Mouse (Mus musculus): Measurements from ENCODE around the gene Sptbn4.
A peak's percentile ranks its signal among the peaks of the same experiment; 100 is the strongest.

The Sptbn4 gene

DNA sequence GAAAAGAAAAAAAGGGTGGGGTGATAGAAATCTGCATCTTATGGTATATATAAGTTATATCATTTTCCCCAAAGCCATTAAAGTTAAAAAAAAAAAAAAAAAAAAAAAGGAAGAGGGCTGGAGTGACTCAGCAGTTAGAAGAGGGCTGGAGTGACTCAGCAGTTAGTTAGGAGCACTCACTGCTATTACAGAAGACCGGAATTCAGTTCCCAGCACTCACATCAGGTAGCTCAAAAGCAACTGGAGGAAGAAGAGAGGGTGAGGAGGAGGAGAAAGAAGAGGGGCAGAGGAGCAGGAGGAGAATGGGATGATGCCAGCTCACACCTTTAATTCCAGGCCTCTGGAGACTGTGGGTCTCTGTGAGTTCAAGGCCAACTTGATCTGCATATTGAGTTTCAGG lies 64.3 kb downstream of the Sptbn4 start:
- DNase-seq (ENCODE audit: low spot score), result no peak

DNA sequence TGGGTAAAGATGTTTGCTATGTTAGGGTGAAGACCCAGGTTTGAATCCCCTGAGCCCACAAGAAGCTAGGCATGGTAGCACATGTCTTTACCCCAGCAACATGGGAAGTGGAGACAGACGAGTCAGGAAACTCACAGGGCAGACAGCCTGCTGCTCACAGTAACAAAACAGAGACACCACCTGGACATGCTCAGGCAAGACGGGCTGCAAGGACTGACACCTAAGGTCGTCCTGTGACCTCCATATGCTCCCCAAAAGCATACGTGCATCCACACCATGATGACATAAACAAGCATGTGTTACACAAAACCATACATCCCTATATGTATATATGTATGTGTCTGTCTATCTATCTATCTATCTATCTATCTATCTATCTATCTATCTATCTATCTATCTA lies 65.9 kb downstream of the Sptbn4 start:
- no peak for DNase-seq (ENCODE audit: low spot score)

DNA sequence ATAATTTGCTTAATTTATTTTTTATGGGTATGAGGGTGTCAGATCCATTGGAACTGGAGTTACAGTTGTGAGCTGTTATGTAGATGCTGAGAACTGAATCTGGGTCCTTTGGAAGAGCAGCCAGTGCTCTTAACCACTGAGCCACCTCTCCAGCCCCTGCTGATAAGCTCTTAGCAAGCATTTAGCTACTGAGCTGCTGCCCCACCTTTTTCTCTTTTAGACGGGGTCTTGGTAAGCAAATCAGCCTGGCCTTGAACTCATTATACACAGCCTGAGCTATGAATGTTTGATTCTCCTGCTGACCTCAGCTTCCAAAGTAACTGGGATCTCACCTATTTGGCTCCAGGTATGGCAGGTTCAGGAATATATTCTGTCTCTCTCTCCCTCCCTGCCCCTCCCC lies 66.5 kb downstream of the Sptbn4 start:
- DNase-seq (ENCODE audit: low spot score), result no peak

DNA sequence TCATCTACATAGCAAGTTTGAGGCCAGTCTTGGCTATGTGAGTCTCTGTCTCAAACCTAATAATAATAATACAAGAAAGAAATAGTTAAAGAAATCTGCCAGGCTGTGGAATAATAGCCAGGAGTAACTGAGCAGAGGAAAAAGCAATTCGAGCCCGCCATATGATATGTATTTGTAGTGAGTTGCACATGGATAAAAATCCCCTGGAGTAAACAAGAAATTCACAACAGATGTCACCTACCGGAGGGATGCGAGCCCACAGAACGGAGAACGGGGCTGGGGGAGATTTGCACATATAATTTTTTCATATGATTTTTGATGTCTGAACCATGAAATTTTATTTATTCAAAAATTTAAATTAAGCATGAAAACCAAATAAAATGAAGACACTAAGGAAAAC lies 67.7 kb downstream of the Sptbn4 start:
- DNase-seq (ENCODE audit: low spot score), result no peak

DNA sequence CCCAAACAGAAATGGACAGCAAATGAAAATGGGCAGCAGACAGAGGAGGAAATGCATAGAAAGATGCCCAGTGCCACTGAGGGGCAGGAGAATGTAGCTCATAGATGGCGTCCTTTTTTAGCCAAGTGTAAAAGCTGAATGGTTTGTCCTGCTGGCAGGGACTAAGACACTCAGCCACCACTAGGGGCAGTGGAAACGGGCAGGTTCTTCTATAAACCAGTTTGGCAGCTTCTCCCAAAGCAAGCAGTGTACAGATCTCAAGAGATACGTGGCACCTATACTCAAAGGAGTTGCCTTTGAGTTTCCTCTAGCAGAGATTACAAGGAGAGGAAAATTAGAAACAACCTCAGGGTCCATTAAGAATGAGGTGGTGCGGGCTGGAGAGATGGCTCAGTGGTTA lies 69.1 kb downstream of the Sptbn4 start:
- DNase-seq (ENCODE audit: low spot score), result no peak

DNA sequence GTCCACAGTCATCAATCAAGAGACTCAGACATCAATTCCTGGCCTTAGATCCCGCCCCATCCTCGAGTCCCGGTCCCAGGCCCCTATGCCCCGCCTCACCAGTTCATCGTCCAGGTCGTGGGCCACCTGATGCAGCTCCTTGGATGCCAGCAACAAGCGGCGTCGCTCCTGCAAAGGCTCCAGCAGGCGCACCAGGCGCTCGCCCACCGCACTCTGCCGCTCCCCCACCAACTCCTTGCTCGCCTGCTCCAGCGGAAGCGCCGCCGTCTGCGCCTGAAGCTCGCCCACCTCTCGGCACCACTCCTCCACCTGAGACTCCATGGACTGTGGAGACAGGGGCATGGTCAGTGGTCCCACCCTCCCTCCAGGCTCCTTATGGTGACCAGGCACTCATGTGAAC lies 72.2 kb downstream of the Sptbn4 start:
- no peak for DNase-seq (ENCODE audit: low spot score)

DNA sequence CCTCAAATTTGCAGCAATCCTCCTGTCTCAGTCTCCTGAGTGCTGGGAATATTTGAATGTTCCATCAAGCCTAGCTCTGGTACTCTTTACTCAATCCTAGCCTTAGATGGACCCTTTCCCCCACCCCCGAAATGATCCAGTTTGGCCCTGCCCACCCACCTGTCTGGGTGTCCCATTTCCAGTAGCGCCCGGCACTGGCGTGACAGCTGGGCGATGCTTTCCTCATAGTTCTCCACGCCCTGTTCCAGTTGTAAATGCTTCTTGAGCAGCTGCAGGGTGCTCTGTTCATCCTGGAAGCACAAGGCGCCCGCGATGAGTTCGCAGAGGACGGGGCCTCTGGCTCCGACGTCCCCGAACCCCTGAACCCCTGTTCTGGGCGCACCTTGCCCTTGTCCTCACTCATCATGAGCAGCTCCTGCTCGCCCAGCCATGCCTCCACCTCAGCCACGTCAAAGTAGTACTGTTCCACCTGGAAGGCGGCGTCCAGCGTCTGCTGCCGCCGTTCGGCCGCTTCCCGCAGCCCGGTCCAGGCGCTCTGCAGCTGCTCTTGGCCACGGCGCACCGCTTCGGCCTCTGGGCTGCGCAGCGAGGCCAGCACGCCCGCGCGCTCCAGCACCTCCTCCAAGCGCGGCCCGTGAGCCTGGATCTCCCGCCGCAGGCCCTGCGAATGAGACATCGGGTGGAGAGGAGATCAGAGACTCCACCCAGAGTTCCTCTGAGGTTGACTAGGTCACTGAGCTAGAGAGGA lies 75.6 kb downstream of the Sptbn4 start:
- DNase-seq (ENCODE audit: low spot score), result no peak

DNA sequence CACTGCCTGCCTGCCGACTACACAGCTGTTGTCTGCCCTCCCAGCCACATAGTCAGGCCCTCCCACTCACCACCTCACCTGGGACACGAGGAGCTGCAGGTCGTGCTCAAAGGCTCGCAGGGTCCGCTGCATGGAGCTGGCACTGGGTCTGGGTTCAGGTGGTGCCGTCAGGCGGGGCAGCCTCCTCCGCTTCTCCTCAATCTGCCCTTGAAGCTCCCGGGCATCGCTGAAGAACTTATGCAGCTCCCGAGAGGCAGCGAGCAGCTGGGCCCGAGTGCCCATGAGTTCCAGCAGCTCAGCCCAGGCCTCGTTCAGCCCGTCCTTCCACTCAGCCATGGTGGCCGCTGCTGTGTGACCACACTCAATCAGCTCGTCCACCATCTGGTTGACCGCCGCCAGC lies 78.4 kb downstream of the Sptbn4 start:
- DNase-seq (ENCODE audit: low spot score), result no peak

DNA sequence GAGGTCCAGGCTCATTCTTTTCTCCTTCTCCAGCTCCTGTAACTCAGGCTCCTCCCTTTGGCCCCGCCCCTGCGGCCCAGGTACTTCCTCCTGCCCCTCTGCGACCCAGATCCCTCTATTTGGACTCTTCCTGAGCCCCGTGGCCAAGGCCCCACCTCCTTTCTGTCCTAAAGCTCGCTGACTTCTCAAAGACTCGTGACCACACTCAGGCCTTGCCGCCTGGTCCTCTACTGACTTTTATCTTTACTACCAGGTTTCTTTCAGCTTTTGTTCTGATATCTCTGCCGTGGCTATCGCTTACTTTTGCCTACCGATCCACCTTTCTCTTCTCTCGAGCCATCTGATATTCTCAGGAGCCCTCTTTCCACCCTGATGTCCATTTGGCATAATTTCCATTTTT lies 79.5 kb downstream of the Sptbn4 start:
- no peak for DNase-seq (ENCODE audit: low spot score)

DNA sequence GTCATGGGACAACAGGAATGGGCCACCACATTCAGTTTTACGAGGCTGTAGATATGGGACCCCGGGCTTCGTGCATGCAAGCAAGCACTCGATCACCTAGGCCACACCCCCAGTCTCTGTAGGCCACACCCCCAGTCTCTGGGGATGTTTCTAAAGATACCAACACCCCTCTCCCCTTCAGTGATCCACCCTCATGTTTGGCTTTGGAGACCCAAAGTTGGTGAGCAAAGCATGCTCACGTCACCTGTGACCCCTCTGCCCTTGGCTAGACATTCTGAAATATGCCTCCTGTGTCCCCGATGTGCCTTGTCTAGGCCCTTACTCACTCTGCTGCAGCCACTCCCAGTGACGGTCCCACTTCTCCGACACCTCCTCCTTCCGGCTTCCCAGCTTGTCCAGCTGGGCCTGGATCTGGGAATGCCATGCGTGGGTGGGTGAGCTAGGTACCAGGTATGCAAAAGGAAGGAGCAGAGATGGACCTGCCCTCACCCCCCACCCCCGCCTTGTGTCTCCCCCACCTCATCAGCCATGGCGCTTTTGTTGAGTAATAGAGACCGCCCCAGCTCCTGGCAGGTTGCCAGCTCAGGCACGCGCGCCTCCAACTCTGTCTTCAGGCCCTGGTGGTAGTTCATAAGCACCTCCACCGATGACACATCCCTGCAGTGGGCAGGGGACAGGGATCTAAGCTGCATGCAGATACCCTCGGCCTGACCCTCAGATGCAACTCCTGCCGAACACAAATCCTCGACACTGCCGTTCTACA lies 81.2 kb downstream of the Sptbn4 start:
- no peak for DNase-seq (ENCODE audit: low spot score)

DNA sequence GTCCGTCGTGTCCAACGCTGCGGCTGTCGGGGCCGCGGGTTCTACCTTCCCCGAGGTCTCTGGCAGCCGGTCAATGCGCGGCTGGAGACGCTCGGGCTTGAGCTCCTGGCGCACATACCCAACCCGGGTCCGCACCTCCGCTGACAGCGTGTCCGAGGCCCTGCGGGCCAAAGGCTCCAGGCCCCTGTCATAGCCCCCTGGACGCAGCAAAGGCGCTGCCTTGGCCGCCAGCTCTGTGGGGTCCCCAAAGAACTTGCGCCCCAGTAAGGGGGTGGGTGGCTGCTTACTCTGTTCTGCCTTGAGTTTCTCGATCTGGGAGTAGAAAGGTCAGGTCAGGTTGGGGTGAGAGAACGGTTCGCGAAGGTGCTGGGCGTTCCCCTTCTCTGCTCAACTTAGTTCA lies 83.1 kb downstream of the Sptbn4 start:
- no peak for DNase-seq (ENCODE audit: low spot score)

DNA sequence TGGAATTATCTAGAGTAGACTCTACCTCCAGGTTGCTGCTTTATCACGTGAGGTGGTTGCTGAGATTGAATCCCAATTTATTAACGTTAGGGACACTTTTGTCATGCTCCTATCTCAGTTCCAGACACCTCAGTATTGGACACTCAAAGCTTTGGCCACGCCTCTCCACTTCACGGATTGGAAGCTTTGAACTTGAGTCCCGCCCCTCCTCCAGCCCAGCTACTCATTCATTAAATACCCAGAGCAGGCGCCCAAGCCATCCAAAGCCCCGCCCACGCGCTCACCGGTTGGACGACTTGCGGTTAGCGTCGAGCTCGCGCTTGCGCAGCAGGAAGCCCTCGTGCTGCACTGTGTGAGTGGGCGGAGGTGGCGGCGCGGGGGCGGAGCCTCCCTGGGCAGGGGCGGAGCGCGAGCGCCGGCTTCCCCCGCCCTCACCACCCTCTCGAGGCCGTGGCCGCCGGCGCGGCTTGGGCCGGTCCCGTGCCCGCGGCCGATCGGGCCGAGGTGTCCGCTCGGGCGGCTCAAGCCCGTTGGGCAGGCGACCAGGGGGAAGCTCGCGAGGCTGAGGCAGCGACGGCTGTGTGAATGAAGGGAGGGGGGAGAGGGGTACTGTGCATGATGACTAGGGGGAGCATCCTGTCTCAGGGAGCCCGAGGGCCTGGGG lies 86.1 kb downstream of the Sptbn4 start:
- peak; percentile 100 for DNase-seq (ENCODE audit: low spot score)

DNA sequence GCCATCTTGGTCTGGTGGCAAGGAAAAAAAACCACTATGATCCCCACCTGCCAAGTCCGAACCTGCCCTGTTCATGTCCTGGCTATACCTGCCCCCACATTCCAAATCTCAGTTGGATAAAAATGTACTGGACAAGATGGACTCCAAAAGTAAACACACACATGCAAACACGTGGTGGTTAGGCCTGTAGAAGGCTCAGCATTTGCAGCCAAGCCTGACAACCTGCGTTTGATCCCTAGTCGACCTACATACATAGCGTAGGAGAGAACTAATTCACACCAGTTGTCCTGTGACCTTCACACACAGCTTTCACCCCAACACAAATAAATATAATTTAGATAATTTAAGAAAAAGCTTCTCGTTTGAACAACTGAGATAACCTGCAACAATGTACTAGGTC lies 86.7 kb downstream of the Sptbn4 start:
- no peak for DNase-seq (ENCODE audit: low spot score)

DNA sequence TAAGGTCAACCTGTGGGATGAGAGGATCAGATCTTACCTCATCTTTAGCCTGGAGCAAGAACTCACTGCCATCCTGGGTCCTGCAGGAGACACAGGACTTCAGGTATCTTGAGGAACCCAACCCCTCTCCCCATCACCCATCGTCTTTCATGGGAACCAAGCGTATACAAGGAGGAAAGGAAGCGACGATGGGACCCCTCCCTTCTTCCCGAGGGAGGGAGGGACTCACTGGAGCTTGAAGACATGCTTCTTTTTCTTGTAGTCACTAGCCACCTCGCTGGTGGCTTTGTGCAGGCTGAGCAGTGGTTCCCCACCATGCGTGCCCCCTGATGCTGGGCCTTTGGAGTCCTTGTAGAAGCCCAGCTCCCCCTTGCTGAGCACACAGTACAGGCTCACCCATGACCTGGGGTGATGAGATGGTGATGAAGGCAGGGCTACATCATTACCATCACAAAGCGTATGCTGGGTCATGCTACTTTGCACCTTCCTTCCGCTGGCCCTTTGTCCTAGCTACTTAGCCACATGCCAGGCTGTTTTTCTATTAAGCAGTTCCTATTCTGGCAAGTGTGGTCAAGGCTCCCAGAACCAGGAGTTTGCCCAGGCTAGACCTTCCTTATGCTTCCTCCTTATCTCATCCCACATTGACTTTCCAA lies 87.7 kb downstream of the Sptbn4 start:
- DNase-seq (ENCODE audit: low spot score), result no peak

DNA sequence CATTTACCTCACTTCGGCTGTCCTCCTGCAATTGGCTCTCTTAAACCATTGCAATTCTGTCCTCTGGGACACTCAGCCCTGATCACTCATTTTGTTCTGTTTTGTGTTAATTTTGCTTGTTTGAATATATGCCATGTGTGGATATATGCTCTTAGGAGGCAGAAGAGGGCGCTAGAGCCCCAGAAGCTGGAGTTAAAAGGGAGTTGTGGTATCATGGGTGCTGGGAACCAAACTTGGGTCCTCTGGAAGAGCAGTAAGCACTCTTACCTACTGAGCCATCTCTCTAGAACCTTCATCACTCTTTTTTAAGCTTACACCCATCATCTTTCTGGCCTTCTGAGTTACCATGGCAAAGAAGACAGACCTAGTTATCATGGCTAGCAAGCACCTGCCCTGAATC lies 88.3 kb downstream of the Sptbn4 start:
- no peak for DNase-seq (ENCODE audit: low spot score)

DNA sequence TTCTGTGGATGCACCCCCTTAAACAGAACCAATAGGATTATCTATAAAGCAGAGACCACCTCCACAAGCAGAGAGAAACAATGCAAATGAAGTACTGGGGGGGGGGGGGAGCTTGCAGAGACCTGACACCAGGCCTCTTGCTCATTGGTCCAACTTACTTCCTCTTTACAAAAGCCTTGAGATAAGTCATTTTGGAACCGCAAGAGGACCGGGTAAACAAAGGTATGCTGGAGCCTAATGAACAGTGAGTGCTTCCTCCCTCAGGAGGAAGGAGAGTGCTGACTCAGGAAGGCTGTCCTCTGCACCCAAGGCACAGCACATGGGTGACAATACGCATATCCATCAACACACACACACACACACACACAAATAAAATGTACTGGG lies 89.9 kb downstream of the Sptbn4 start:
- DNase-seq (ENCODE audit: low spot score), result no peak

DNA sequence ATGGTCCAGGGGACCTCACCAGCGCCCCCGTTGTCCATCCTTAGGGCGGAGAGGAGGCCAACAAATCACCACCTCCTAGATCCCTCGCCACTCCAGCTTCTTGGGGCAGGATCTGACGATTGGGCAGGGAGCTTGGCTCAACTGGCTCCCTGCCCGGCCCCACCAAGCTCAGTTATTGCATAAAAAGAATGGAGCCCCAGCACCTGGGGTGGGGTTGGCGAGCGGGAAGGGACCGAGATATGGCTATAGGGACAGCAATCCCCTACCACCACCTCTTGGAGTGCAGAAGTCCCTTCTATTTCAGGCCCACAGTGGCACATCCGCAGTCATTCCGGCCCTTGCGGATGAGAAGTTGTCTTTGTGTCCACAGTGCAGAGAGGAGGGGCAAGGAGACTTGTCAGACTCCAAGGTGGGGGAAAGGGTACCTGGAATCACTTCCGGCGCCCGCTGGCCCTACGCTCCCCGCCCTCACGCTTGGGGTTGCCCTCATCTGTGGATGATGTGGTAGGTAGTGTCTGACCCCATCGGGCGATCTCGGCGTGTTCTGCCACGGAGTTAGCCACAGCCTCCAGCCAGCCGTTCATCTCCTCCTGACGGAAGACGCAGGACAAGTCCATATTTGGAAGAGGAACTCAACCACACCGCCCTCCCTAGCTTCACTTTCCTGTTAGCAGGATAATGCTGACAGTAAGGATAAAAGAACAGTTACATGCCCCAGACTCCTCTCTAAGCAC lies 90.5 kb downstream of the Sptbn4 start, which contains the start of gene Gm20479:
TSS of gene Gm20479 (minus strand) at position 559 of the 734 bp plus-strand sequence.
- DNase-seq (ENCODE audit: low spot score), result no peak

DNA sequence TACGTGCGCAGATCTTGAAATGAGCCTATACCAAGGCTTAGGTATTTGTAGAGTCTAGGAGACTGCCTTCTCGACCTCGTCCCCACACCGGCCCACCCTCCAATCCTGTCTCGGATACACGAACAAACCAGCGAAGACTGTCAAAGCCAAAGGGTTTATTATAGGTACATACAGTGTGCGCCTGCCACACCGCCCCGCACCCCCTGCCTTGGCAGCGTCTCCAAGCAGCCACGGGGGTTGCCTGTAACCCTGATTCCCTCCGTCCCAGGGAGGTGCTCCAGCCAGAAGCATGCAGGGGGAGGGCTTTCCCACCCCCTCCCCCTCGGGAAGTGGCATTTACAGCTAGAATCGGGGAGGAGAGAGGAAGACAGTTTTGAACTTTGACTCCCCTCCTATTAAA lies 91.2 kb downstream of the Sptbn4 start:
- DNase-seq (ENCODE audit: low spot score), result no peak

DNA sequence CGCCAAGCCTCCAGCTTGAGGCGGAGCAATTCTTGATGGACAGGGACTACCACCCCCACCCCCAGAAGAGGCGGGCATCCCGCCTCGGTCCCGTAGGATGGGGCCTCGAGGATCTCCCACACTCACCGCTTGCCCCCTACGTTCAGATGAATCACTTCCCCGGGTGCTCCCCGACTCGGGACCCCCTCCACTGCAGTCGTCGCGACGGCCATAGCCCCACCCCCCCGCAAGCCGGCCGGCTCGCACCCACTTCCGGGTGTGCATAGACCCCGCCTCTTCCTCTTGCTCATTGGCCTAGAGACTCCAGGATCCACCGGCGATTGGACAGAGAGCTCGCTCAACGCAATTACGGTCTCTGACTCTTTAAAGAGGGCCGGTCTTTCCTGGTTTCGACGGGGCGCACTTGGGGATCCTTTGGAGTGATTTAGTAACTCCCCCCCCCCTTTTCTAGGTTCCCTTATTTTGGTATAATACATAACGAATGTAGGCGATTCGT lies 91.7 kb downstream of the Sptbn4 start, which contains the start of gene Shkbp1:
TSS of gene Shkbp1 (minus strand) at position 275 of the 496 bp plus-strand sequence.
- peak; percentile 85 for DNase-seq (ENCODE audit: low spot score)

DNA sequence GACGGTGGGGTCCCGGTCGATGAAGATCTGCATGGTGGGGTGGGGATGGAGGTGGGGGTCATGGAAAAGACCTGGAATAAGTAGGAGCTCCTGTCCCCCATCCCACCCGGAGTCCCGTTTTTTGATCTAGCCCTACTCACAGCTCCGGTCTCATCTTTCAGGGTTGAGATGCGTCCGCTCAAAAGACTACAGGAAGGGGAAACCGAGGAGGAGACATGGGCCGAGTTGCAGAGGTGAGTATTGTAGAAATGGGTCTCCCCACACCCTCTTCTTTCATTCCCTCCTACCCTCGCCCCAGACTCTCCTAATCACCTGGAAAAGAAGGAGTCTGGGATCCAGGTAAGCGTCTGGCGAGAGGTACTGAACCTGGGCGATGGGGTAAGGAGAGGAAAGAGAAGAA lies 92.2 kb downstream of the Sptbn4 start:
- DNase-seq (ENCODE audit: low spot score), result no peak

DNA sequence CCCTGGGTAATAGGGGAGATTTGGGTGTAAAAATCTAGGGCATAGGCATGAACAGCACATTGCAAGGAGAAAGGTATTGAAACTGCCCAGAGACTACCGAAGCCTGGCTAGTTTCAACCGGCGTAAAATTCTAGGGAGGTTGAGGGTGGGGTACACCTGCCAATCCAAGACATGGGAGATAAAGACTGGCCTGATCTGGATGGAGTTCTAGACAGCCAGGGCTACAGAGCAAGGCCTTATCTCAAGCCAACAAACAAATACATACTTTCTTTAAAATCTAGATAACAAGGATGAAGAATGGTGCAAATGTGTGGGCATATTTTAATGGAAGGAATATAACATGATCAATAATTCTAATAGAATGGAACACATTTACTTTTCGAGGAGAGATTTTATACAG lies 92.7 kb downstream of the Sptbn4 start:
- no peak for DNase-seq (ENCODE audit: low spot score)

DNA sequence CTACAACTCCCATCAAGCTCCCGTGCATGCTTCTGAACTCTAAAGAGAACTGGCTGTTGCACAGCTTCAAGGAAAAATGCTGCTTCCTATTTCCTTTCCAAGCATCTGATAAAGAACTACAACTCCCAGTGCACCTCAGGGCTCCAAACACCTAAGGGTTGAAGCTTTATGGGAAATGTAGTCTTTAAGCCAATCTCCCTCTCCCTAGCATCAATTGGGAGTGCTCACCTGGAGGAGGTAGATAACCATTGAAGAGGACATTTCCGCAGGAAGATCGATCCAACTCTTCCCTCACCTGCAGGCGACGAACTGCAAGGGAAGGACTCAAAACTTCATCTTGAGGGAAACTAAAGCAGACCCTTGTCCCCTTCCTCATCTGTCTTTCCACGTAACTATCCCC lies 93.3 kb downstream of the Sptbn4 start:
- DNase-seq (ENCODE audit: low spot score), result no peak

Measured in testis, postnatal 10 days (tissue).